Comparison of ENCODE assay signal across 8 mouse cellular contexts in the genomic region with DNA sequence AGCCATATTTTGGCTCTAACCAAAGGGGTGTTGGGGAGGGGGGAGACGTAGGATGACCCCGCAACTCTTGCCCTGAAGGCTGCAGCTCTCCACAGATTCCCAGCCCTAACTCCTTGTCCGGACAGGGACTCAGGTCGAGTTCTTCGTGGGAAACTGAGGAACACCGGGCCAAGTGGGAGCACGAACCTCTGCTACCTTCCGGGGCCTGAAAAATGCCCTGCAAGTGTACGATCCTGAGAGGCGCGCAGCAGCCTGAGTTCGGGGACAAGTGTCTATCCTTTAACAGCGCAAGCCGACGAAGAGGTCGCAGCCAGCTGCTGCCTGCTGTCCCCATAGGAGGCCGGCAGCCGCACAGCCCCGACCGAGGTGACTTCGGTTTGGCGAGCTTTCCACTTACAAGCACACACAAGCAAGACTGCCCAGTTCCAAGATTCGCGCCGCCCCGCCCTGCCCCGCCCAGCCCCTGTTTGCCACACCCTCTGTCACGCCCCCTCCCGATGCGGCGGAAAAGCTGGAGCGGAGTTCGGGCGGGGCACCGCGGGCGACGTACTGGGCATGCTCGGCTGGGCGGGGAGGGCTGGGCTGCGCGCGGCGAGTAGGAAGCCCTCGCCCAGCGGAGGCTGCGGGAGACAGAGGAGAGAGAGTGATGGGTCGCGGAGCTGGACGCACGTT. TPM values are rescaled to one million over a fixed set of nuclear protein-coding genes. Genes with fewer than 3 reads are reported as not detected.
A peak's percentile ranks its signal among the peaks of the same experiment; 100 is the strongest.
DNase-seq lines count a peak whose midpoint lies in the region; ATAC-seq and TF ChIP-seq lines count a peak whose summit lies in the region.

No protein-coding gene starts in this region.

- ATAC-seq in G1E (ENCODE audit: extremely low read depth, insufficient number of reproducible peaks, low FRiP score, poor library complexity, severe bottlenecking), result peak; percentile 38
- ATAC-seq in forebrain, embryonic 16.5 days, result peak; percentile 91
- peak; percentile 93 for ATAC-seq in neural tube, embryonic 14.5 days (ENCODE audit: low read depth)

- H3K4me1 ChIP-seq in G1E (ENCODE audit: insufficient read depth, low read depth, low read length), result peaks cover 46% of the 10 kb centered on the region
- H3K4me1 ChIP-seq in forebrain, embryonic 16.5 days (replicated peaks; ENCODE audit: control insufficient read depth, insufficient read depth, low read length), result peaks cover 30% of the 10 kb centered on the region
- peaks cover 12% of the 10 kb centered on the region; the same call in 1 of the 2 replicates for H3K4me1 ChIP-seq in neural tube, embryonic 14.5 days (ENCODE audit: control insufficient read depth, insufficient read depth, low read length)
- H3K4me1 ChIP-seq in testis, adult 2 months (ENCODE audit: control insufficient read depth, insufficient read depth, low read length), result peaks cover 18% of the 10 kb centered on the region

- intact Hi-C loops in heart, postnatal 36 days (cut with DNase I), result loop anchor here (10.0 kb wide), 1 partner anchor 789 kb away; no protein-coding TSS in a partner anchor

- peak overlapping the region; percentile 93 for H3K27ac ChIP-seq in forebrain, embryonic 16.5 days (ENCODE audit: low read length)
- H3K27ac ChIP-seq in neural tube, embryonic 14.5 days (ENCODE audit: low read depth, low read length), result peak overlapping the region; percentile 84
- H3K27ac ChIP-seq in testis, adult 2 months (ENCODE audit: control insufficient read depth, insufficient read depth, low read depth, low read length), result peak overlapping the region; percentile 80

- H3K27me3 ChIP-seq in G1E (ENCODE audit: insufficient read depth, low read length), result peaks cover 11% of the 10 kb centered on the region
- H3K27me3 ChIP-seq in forebrain, embryonic 16.5 days (replicated peaks; ENCODE audit: control insufficient read depth, insufficient read depth, low read length), result no peaks in the 10 kb centered on the region
- no peaks in the 10 kb centered on the region for H3K27me3 ChIP-seq in neural tube, embryonic 14.5 days (ENCODE audit: control insufficient read depth, insufficient read depth, low read length)
- no peaks in the 10 kb centered on the region; the same call in 1 of the 2 replicates for H3K27me3 ChIP-seq in testis, adult 2 months (ENCODE audit: control insufficient read depth, insufficient read depth, low read length)

- no peak for TF ChIP-seq CTCF in G1E (IDR thresholded peaks at IDR 0.05; ENCODE audit: low read depth, low read length)
- no peak for TF ChIP-seq CTCF in testis, adult 2 months (IDR thresholded peaks at IDR 0.05; ENCODE audit: control insufficient read depth, insufficient read depth, insufficient replicate concordance, low read depth, low read length)

- H3K9ac ChIP-seq in forebrain, embryonic 16.5 days (replicated peaks; ENCODE audit: low read depth, low read length), result peak overlapping the region; percentile 96
- H3K9ac ChIP-seq in neural tube, embryonic 14.5 days (replicated peaks; ENCODE audit: low read depth, low read length), result peak overlapping the region; percentile 83

- WGBS in forebrain, embryonic 16.5 days, result under 1% methylated on average over 51 of the region's 51 CpGs
- WGBS in neural tube, embryonic 14.5 days, result under 1% methylated on average over 47 of the region's 51 CpGs

- peak overlapping the region; percentile 82 for H3K4me3 ChIP-seq in G1E (ENCODE audit: low read depth, low read length)
- peak overlapping the region; percentile 93 for H3K4me3 ChIP-seq in forebrain, embryonic 16.5 days (replicated peaks; ENCODE audit: low read length)
- H3K4me3 ChIP-seq in neural tube, embryonic 14.5 days (ENCODE audit: low read depth, low read length), result peak overlapping the region; percentile 96
- H3K4me3 ChIP-seq in testis, adult 2 months (ENCODE audit: control insufficient read depth, low read depth, low read length), result peak overlapping the region; percentile 92

- H3K4me2 ChIP-seq in forebrain, embryonic 16.5 days (ENCODE audit: low read length), result peak overlapping the region; percentile 72
- peak overlapping the region; percentile 66 for H3K4me2 ChIP-seq in neural tube, embryonic 14.5 days (ENCODE audit: low read depth, low read length)

- H3K36me3 ChIP-seq in G1E (replicated peaks), result peaks cover 9% of the 10 kb centered on the region
- H3K36me3 ChIP-seq in forebrain, embryonic 16.5 days (ENCODE audit: control insufficient read depth, insufficient read depth), result no peaks in the 10 kb centered on the region
- no peaks in the 10 kb centered on the region for H3K36me3 ChIP-seq in neural tube, embryonic 14.5 days (ENCODE audit: control insufficient read depth, insufficient read depth, low read length)
- H3K36me3 ChIP-seq in testis, adult 2 months (ENCODE audit: control insufficient read depth, insufficient read depth, low read length), result no peaks in the 10 kb centered on the region

- peak; percentile 86 for DNase-seq in G1E (ENCODE audit: low spot score)
- peak; percentile 94 for DNase-seq in cerebellum, adult 18-20 months
- peak; percentile 92 to 93 for DNase-seq in heart, postnatal 36 days
- DNase-seq in layer of hippocampus, adult 18-20 months (ENCODE audit: low spot score in 2 of 2), result peak; percentile 95 to 96
- DNase-seq in lung, adult 18-20 months, result peak; percentile 90 to 93

- H3K9me3 ChIP-seq in G1E (replicated peaks), result no peaks in the 10 kb centered on the region
- H3K9me3 ChIP-seq in forebrain, embryonic 16.5 days (ENCODE audit: control insufficient read depth, low read length), result no peaks in the 10 kb centered on the region
- H3K9me3 ChIP-seq in neural tube, embryonic 14.5 days (ENCODE audit: control insufficient read depth, low read length), result no peaks in the 10 kb centered on the region

- peak; percentile 89 for TF ChIP-seq POLR2A in testis, adult 2 months (IDR thresholded peaks at IDR 0.05; ENCODE audit: control insufficient read depth, low read depth, low read length)

RNA-seq across cellular contexts. Expression of gene B430305J03Rik, which starts 1.6 kb away (rescaled TPM):
- total RNA-seq in G1E (2014; fragmentation: Nextera tagmentation) (0.53 and 0.58 TPM in 2 replicates), G1E (2017) (0.49 and 0.87 TPM in 2 replicates)
- 0.14 and 0.19 TPM in 2 replicates for polyA plus RNA-seq in G1E (2012)
- not detected in 2 replicates for polyA plus RNA-seq in forebrain, embryonic 16.5 days (2015; fragmentation: Nextera tagmentation; extraction: Ambion mirVana)
- under 1 TPM in 1 of 2 experiments, not detected in 1; 0.05 TPM for total RNA-seq in heart, postnatal 36 days (2021)
- total RNA-seq in layer of hippocampus, adult 18-20 months (2021), result 1 to 10 TPM; 3.1 TPM
- not detected in 2 replicates for polyA plus RNA-seq in neural tube, embryonic 14.5 days (2014; fragmentation: Nextera tagmentation; extraction: Ambion mirVana)
- 0.06 and 0.07 TPM in 2 replicates for polyA plus RNA-seq in testis, adult 2 months (2012; rRNA removed)

RNA-seq across cellular contexts. Expression of gene Rap2b, which starts 2.7 kb away (rescaled TPM):
- 5.8 and 7.8 TPM in 2 replicates for total RNA-seq in G1E (2014; fragmentation: Nextera tagmentation)
- total RNA-seq in G1E (2017), result 6.6 and 7.5 TPM in 2 replicates
- 6.9 and 7.1 TPM in 2 replicates for polyA plus RNA-seq in G1E (2012)
- 14.1 and 15.8 TPM in 2 replicates for polyA plus RNA-seq in forebrain, embryonic 16.5 days (2015; fragmentation: Nextera tagmentation; extraction: Ambion mirVana)
- total RNA-seq in heart, postnatal 36 days (2021), result 1 to 10 TPM; 3.2 to 3.4 TPM
- total RNA-seq in layer of hippocampus, adult 18-20 months (2021), result 10 to 100 TPM; 41.9 to 44.7 TPM
- polyA plus RNA-seq in neural tube, embryonic 14.5 days (2014; fragmentation: Nextera tagmentation; extraction: Ambion mirVana), result 9.5 and 9.8 TPM in 2 replicates
- 1.4 and 1.6 TPM in 2 replicates for polyA plus RNA-seq in testis, adult 2 months (2012; rRNA removed)

Comparison
In these comparisons a context has a peak if more than half of its experiments do, and no peak if none do; other contexts are left out.
1. Peak in every context shown above with its lines: DNase-seq, ATAC-seq, H3K4me3 ChIP-seq and H3K27ac ChIP-seq.
2. ATAC-seq: peak in every context shown above with its lines; median percentile 93 in neural tube, embryonic 14.5 days; 91 in forebrain, embryonic 16.5 days; 38 in G1E.